Mouse (Mus musculus): Measurements from ENCODE around the gene Adrm1. TPM values are rescaled to one million over a fixed set of nuclear protein-coding genes. Genes with fewer than 3 reads are reported as not detected.

The Adrm1 gene
- total RNA-seq, 4 experiments from 2014 or later: 124 to 131 (median 129) TPM

DNA sequence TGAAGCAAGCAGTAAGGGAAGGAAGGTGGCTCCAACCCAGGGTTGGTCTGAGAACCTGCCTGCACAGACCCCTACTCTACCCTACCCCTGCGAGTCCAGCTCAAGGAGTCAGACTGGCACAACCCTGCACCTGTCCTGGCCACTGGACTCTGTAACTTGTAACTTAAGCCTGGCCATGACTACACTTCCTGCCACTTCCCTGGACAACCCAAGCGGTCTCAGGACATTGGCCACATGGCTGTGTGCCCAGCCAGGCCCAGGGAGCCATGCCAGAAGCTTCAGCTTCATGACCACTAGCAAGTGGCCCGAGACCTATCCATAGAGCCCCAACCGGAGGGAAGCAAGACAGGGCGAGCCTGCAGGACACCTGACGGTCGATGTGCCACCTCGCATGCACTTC, 46.3 kb downstream of the Adrm1 start:
- peak; percentile 93 to 96 for DNase-seq (ENCODE audit: low spot score in 2 of 2)

DNA sequence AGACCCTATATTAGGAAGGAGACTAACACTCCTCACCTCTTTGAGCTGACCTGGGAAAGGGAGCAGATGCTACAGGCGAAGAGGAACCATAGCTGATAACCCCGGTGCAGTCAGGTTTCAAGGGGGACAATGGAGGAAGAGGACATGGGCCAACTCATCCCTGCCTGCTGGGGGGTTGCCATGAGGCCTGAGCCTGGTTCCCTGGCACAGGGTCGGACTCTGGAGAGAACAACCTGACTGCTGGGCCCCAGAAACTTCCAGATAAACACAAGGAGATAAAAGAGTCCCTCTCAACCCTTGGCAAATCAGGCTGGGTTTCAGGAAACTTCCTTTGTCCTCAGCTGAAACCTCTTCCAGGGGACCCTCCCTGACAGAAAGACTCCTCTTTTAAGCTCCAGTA, 47.0 kb downstream of the Adrm1 start:
- DNase-seq (ENCODE audit: low spot score in 2 of 2): no peak

DNA sequence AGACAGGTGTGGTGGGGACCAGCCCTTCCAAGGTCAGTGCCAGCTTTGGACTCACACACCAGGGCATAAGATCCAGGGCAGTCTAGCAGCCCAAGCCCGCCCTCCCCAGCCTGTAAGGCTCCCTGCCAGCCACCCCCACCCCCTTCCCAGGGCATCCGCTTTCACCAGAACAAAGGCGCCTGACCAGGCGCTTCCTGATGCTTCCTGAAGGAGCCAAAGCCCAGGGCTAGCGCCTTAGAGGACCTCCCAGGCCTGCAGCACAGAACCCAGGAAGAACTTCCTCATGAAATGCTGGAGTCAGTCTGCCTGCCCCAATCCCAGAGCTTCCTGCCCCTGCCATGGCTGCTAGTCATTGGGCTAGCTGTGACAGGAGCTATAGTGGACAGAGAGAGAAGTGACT, 47.4 kb downstream of the Adrm1 start:
- no peak for DNase-seq (ENCODE audit: low spot score in 2 of 2)

DNA sequence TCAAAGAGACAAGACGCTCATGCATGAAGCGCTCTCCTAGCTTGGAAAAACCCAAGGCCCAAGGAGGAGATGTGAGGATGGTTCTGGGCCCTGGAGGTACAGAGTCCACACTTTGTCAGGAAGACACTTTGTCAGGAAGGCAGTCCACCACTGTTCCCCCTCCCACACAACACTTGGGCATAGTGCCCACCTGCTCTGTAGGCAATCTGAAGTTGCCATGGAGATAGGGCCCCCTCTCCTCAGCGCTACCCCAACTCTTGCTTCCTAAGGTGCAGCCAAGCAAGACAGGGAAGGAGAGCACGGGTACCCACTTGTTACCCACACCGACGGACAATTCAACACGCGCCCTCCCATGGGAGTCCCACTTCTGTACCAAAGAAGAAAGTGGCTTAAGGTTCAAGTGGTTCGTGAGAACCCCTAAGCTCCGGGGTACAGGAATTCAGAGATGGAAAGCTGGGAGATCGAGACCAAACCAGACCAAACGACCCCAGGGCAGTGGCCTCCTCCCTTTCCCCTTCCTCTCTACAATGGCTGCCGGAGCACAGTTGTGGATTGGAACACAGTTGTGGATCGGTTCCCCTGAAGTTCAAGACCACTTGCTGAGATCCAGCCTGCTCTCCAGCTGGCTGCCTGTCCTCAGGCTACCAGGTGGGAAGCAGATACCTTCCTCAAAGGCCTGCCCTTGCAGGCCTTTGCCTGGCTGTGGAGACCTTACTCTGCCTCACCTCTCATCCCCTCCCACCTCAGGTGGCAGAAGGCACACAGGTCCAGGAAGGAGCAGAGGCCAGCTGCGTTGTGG, 48.1 kb downstream of the Adrm1 start:
- no peak for DNase-seq (ENCODE audit: low spot score in 2 of 2)

DNA sequence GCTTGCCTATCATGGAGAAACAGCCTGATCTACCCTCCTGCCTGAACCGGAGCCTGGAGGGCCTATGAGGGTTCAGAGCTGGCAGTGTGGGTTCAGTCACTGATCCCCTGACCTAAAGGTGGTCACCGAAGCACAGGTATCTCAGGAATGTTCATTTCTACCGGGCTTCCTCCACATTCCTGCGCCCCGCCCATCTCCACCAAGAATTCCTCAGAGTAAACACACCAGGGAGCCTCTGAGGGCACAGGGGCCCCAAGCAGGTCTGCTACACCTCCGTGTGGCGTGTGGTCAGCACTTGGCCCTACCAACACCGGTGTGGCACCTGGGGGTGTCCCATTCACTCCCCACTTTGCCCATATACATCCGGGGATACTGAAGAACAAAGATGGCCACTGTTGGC, 48.9 kb downstream of the Adrm1 start:
- no peak for DNase-seq (ENCODE audit: low spot score in 2 of 2)

DNA sequence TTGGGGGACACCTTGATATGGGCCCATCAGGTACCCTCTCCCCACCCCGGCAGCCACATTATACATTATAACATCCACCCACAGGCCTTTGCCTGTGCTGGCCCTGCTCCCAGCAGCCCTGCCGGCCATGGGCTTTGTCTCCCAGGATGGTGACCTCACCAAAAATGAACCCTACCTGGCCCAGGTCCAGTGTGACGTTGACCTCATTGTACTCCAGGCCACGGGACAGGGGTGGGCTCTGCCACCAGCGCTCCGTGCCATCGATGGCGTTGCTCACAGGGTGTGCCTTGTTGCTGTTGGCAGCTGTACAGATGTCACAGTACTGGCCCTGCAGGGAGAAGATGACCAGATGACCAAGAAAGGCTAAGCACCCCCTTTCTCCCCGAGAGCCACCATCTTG, 49.8 kb downstream of the Adrm1 start:
- no peak for DNase-seq (ENCODE audit: low spot score in 2 of 2)

DNA sequence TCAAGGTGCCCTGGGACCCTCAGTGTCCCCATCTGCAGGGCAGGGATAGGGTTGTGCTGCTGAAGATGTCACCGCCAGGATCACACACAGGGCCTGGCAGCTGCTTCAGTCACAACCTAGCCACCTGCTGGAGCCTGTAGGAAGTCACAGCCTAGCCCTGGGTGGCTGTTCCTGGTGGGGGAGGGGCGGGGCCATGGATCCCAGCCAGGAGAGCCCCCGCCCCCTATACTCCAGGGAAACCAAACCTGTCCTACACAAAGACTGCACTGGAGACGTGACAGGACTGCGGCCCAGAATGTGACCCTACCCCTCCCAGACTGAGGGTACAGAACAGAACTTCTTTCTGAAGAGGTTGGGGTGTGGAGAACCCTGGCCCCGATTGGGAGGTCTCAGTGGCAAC, 51.0 kb downstream of the Adrm1 start:
- no peak for DNase-seq (ENCODE audit: low spot score in 2 of 2)

DNA sequence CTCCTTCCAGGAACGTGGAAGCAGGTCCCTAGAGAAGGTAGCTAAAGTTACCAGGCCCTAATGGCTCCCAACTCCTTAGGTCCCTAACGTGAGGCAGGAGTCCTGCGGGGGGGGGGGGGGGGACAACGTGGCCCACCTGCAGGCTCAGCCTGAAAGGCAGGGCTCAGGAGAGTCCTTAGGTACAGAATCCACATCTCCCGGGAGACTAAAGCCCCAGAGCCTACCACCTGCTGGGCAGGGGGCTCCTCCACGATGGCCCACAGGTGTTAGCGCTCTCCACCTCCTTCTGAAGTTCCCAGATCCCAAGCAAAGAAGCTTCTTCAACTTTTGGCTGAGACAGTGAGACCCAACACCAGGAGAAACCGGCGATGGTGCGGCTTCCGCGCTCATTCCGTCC, 53.4 kb downstream of the Adrm1 start:
- no peak for DNase-seq (ENCODE audit: low spot score in 2 of 2)

DNA sequence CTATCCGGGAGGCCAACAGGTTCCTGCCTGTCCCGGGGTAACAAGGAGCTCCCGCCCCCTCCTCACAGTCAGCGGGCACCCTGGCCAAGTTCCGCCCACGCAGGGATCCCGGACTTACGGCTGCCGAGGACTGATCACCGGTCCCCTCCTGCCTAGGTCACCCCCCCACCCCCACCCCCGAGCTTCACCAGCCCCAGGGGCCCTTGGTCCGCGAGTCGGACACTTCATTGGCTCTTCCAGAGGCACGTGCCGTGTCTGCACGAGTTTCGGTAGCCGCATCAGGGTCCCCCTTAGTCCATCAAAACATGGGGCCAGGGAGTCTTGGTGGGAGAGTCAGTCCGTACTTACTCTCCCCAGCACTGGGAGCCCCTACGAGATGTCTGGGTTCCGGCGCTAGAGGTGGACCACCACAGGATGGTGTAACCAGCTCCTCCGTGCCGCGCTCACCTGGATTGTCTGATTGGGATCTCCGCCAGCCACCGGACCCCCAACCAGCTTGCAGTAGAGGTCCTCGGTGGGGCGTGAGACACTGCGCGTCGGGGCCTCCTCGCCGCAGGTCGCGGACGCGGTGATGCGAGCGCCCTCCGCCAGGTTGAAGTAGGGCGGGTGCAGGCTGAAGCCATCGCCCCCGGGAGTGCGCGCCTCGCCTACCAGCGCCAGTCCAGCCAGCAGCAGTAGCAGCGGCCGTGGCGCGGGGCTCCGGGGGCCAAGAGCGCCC, 53.9 kb downstream of the Adrm1 start:
- no peak for DNase-seq (ENCODE audit: low spot score in 2 of 2)

Small RNAs within 50 kb of the gene (microRNA-seq; reads per million reads assigned to microRNA genes)
- not detected for gene Mir7005

Other genes with a start within 250 kb of the Adrm1 start
- 1 to 10 TPM; 7.2 to 9.6 (median 8.8) TPM for gene Taf4, start 194.8 kb upstream of the Adrm1 start, total RNA-seq (2022)
- gene Lsm14b, start 146.5 kb upstream of the Adrm1 start, total RNA-seq (2022): 10 to 100 TPM; 48.2 to 51.7 (median 50.2) TPM
- 100 to 1,000 TPM; 137 to 165 (median 152) TPM for gene Psma7, start 129.1 kb upstream of the Adrm1 start, total RNA-seq (2022)
- gene Ss18l1, start 129.0 kb upstream of the Adrm1 start, total RNA-seq (2022): 1 to 10 TPM; 1.8 to 2.5 (median 2.1) TPM
- 10 to 100 TPM; 14.1 to 17.9 (median 16.3) TPM for gene Mtg2, start 100.9 kb upstream of the Adrm1 start, total RNA-seq (2022)
- not detected for gene Hrh3, start 67.0 kb upstream of the Adrm1 start, total RNA-seq (2022)
- gene Osbpl2, start 52.2 kb upstream of the Adrm1 start, total RNA-seq (2022): 10 to 100 TPM; 16.6 to 19.2 (median 18.1) TPM
- gene Lama5, start 54.4 kb downstream of the Adrm1 start, total RNA-seq (2022): 10 to 100 TPM; 10.8 to 16.5 (median 13.8) TPM
- 100 to 1,000 TPM; 348 to 580 (median 436) TPM for gene Rps21, start 85.9 kb downstream of the Adrm1 start, total RNA-seq (2022)
- gene Cables2, start 102.0 kb downstream of the Adrm1 start, total RNA-seq (2022): 10 to 100 TPM in 1 of 4 experiments, 1 to 10 TPM in 3; 8.1 to 10.8 (median 9.0) TPM
- gene Rbbp8nl, start 118.4 kb downstream of the Adrm1 start, total RNA-seq (2022): not detected
- gene Gata5, start 163.2 kb downstream of the Adrm1 start, total RNA-seq (2022): not detected

All from gastrocnemius, adult 8-10 months (tissue).